Mouse (Mus musculus): ENCODE data around the gene Arhgef3.

DNA sequence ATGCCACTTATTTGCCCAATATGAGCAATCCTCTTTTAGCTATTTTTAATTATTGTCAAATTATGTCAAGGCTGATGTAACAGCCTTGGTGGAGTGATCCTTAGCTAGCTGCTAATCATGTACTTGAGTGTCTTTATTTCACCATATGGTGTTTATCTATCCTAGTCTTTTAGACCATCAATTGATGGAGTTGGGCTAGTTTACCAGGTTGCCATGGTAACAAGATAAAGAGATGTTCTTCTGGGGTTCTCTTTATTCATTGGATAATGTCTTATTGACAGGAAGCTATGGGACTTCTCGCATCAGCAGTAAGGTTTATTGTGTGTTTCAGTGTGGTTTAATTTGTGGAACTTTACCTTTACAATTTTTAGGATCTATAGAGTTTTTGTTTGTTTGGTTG, 151.9 kb downstream of the Arhgef3 start:
- no peak for TF ChIP-seq POLR2A (IDR thresholded peaks at IDR 0.05; ENCODE audit: insufficient read depth, low read depth, low read length)
- TF ChIP-seq CTCF (IDR thresholded peaks at IDR 0.05) = no peak

Measured in heart, adult 2 months (tissue).